Mouse (Mus musculus) activated CD4-positive, CD25-positive, alpha-beta regulatory T cell, adult 4 months (primary cell): Measurements from ENCODE around the gene Dock2. TPM values are rescaled to one million over a fixed set of nuclear protein-coding genes. Genes with fewer than 3 reads are reported as not detected.

Experiments
- ATAC-seq: one replicate; pipeline ENCODE4 v1.8.0; 2017
- polyA plus RNA-seq, 2 experiments: library from polyadenylated mRNA; unstranded; fragments of 100-300 nt; shearing (Covaris generic); gene quantifications; one replicate each; pipeline ENCODE4 v1.2.1; 2017

Gene Dock2
- polyA plus RNA-seq, 2 experiments from 2014 or later: 271 to 290 TPM

DNA sequence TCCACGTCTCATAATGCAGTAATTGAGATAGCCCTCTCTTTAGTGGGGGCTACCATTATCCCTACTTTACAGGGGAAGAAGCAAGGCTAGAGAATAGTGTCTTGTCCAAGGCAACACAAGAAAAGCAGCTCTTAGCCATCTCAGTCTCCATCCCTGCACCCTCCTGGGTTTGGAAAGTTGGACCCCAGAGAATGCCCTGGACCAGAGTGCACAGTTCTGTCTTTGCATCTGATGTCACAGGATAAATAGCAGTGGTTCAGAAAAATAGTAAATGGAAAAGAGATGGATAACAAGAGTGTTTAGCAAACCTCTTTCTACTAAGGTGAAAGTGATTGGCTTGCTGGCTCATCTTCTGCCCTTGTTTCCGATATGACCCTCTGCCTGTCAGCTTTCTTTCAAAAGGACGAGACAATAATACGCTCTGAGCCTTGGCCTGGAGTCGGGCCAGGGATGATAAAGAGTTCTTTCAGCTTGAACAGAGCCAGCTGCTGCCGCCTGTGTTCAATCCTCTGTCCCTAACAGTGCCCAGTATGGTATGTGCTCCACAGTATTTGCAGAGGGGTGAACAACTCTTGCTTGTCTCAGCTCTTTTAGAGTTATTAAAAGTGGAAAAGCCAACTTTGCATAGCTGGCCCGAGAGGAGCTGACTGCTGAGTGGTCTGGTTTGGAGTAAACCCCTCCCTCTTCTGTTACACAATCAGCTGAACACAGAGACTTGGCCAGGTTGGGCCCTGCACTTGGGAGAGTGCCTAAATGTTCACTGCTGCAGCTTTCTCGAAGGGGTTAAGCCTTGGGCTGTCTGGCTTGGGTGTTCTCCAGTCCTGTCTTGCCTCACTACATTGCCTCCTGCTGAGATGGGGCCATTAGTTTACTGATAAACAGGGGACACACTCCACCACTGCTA, 602.2 kb downstream of the Dock2 start:
- ATAC-seq: no peak

DNA sequence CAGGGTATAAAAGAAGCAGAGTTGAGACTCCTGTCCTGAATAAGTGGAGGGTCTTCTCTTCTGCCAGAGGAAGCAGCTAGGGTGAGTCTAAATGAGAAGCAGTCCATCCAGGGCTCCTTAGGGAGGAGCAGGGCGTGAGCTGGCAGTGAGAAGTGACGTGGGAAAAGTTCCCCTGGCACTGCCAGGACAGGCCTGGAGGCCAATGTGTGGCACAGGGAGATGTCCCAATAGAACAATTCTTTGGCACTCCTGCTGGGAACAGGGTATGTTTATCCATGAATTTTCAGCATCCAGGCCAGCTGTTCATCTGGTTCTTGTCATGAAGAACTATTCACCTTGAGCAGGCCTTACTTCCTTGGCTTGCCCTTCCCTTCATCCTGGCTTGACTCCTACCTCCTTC, 604.9 kb downstream of the Dock2 start:
- no peak for ATAC-seq

Other genes starting within 250 kb of the Dock2 start
- 1 to 10 TPM; 5.4 to 6.4 TPM for gene Spdl1, start 49.7 kb upstream of the Dock2 start, polyA plus RNA-seq